Mouse (Mus musculus): ENCODE measurements around the gene Hhatl. TPM values are rescaled to one million over a fixed set of nuclear protein-coding genes. Genes with fewer than 3 reads are reported as not detected.

Hhatl gene
- 1.3 and 1.6 TPM in 2 replicates for polyA plus RNA-seq (2015; fragmentation: Nextera tagmentation; extraction: Ambion mirVana)

DNA sequence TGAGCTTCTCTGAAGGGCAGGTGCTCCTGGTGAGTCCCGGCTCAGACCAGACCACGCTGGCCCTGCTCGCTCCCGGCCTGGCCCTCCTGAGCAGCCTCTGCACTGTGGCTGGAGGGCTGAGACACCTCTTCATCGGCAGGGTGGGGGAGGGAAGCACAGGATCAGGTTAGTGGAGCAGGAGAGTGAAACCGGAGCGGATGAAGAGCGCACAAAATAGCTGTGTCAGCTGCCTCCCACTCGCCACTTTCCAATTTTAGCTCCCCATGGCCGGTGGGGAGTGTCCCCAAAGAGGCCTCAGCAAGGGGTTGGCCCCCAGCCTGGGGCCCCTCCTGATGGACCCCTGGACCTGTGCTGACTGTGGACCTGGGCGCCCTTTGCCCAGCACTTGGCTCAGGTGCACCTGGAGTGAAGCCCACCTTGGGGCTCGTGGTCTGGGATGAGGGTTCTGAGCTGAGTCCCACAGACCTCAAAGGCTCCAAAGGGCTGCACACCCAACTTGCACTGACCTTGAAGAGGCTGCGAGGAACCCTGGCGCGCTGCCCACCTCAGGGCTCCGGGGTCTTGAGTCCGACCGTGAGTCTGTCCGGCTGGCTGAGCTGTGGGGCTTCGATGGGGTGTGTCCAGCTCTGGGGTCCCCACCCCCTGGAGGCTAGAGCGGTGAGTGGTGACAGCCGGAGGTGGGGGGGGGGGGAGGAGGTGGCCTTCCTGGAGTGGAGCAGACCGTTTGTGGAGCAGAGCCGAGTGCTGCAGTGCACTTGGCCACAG, at the start of gene Hhatl:
Gene Hhatl, minus strand, starts transcription at position 751 of the 765 bp plus-strand sequence.
- Histone ChIP-seq H3K27me3 (replicated peaks; ENCODE audit: control insufficient read depth, insufficient read depth, low read length) (no peaks in the 10 kb centered on the region), H3K9me3 (ENCODE audit: control insufficient read depth) (no peaks in the 10 kb centered on the region), H3K27ac (ENCODE audit: low read depth, low read length) (no peak within 1 kb of the TSS), H3K36me3 (ENCODE audit: control insufficient read depth, insufficient read depth) (no peaks in the 10 kb centered on the region), H3K4me2 (replicated peaks; ENCODE audit: low read depth) (no peak within 1 kb of the TSS), H3K4me1 (replicated peaks; ENCODE audit: control insufficient read depth, insufficient read depth, low read length) (no peaks in the 10 kb centered on the region), H3K4me3 (ENCODE audit: low read depth, low read length) (no peak within 1 kb of the TSS), H3K9ac (ENCODE audit: low read depth, low read length) (no peak within 1 kb of the TSS)
- TF ChIP-seq CTCF (IDR thresholded peaks at IDR 0.05; ENCODE audit: low read depth) = no peak
- WGBS = 53% methylated on average over 24 of the region's 24 CpGs
- no peak for ATAC-seq

DNA sequence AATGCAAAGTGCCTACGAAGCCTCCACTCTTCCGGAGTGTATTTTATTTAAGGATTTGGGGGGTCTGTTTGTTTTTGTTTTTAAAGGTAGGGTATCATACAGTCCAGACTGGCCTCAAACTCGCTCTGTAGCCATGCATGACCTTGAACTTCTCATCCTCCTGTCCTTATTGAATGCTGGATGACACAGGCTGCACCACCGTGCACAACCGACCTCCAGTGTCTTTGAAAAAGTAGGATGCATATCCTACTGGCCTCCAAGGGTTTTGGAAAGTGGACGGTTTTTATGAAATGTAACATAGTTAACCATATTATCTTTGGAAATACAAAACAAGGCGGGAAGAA, 47.3 kb upstream of the Hhatl start:
- 34% methylated on average over 7 of the region's 7 CpGs for WGBS

DNA sequence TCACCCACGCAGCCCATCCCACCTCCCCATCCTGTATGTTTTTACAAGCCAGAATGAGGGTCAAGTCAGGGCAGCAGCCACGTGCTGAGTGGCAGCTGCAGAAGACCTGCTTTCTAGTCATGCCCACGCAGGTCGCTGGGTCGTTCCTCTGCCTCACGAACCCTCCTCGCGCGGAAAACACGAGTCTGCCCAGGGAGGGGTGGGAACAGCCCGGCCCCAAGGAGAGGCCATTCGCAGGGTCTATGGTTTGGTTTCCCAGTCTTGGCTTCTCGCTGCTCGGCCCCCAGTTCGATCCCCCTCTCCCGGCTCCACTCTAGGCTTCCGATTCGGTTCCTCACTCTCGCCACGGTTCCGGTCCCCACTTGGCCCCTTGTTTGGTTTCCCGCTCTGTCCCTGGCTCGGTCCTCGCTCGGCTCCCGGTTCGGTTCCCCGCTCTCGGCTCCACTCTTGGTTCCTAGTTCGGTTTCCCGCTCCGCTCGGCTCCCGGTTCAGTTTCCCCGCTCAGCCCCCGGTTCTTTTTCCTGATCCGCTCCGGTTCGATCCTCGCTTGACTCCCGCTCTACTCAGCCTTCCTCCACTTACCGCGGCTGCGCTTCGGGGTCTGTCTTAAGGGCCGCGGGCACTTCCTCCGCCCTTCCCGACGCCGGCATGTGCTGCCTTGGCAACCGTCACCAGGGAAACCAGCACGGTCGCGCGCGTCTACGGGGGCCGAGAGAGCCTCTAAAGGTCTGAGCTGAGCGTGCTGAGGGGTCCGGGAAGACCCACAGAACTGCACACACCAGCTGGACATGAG, 46.7 kb upstream of the Hhatl start, which contains the start of gene Ccdc13:
Gene Ccdc13, minus strand, starts transcription at position 633 of the 793 bp plus-strand sequence.
- 7% methylated on average over 61 of the region's 61 CpGs for WGBS
- Histone ChIP-seq H3K4me1 (replicated peaks; ENCODE audit: control insufficient read depth, insufficient read depth, low read length) (0 out of 2 replicates have a peak, but pooled peaks cover 3% of the 10 kb centered on the region), H3K9ac (ENCODE audit: low read depth, low read length) (peak within 1 kb of the TSS; percentile 32; the same call in 1 of the 2 replicates), H3K9me3 (ENCODE audit: control insufficient read depth) (no peaks in the 10 kb centered on the region), H3K36me3 (ENCODE audit: control insufficient read depth, insufficient read depth) (no peaks in the 10 kb centered on the region), H3K27me3 (replicated peaks; ENCODE audit: control insufficient read depth, insufficient read depth, low read length) (peaks cover 11% of the 10 kb centered on the region; the same call in 1 of the 2 replicates), H3K27ac (ENCODE audit: low read depth, low read length) (no peak within 1 kb of the TSS), H3K4me3 (ENCODE audit: low read depth, low read length) (peak within 1 kb of the TSS; percentile 40), H3K4me2 (replicated peaks; ENCODE audit: low read depth) (peak within 1 kb of the TSS; percentile 70)
- no peak for TF ChIP-seq CTCF (IDR thresholded peaks at IDR 0.05; ENCODE audit: low read depth)
- ATAC-seq = peak; percentile 55; the same call in 1 of the 2 replicates

More for the DNA sequence above, 47.3 kb upstream of the Hhatl start:
- no peaks in the 10 kb centered on the region for H3K9me3 ChIP-seq (ENCODE audit: control insufficient read depth)
- H3K36me3 ChIP-seq (ENCODE audit: control insufficient read depth, insufficient read depth) = no peaks in the 10 kb centered on the region
- peaks cover 11% of the 10 kb centered on the region; the same call in 1 of the 2 replicates for H3K27me3 ChIP-seq (replicated peaks; ENCODE audit: control insufficient read depth, insufficient read depth, low read length)
- H3K4me1 ChIP-seq (replicated peaks; ENCODE audit: control insufficient read depth, insufficient read depth, low read length) = 0 out of 2 replicates have a peak, but pooled peaks cover 3% of the 10 kb centered on the region
- H3K4me3 ChIP-seq (ENCODE audit: low read depth, low read length) = peak overlapping the region; percentile 40
- H3K4me2 ChIP-seq (replicated peaks; ENCODE audit: low read depth) = peak overlapping the region; percentile 70
- no peak overlapping the region for H3K27ac ChIP-seq (ENCODE audit: low read depth, low read length)
- ATAC-seq = peak; percentile 42; the same call in 1 of the 2 replicates
- no peak overlapping the region for H3K9ac ChIP-seq (ENCODE audit: low read depth, low read length)
- no peak for TF ChIP-seq CTCF (IDR thresholded peaks at IDR 0.05; ENCODE audit: low read depth)

DNA sequence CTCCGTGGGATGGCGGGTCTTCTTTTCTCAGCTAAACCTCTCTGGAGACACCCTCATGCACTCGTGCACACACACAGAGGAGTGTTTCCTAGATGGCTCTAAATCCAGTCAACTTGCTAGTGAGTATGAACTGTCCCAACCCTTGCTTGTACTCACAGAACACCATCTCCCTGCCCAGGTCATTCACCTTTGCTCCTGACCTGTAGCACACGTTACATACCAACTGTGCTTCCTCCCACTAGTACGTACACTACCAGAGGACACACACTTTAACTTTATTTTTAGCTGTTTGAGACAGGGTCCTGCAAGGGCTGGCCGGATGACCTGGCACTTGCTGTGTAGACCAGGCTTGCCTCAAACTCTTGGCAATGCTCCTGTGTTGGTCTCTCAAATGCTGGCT, 45.7 kb upstream of the Hhatl start:
- ATAC-seq = no peak
- no peak for TF ChIP-seq CTCF (IDR thresholded peaks at IDR 0.05; ENCODE audit: low read depth)
- no peaks in the 10 kb centered on the region for H3K36me3 ChIP-seq (ENCODE audit: control insufficient read depth, insufficient read depth)

DNA sequence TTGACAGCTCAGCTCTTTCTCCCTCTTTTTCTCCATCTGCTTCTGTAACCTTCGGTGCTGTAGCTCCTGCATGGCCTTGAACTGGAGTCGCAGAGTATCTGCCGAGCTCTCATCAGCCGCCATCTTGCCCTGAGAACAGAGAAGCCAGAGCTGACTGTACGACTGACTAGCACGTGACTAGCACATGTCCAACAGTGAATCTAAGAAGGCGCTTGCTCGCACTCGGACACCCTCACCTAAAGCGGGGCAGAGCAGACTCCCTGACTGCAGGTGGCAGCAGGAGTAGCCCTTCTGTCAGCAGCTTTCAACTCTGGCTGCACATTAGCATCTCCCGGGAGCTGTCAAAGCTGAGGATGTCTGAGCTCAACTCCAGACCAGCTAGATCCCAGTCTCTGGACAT, 41.5 kb upstream of the Hhatl start:
- no peak overlapping the region for H3K9ac ChIP-seq (ENCODE audit: low read depth, low read length)
- H3K9me3 ChIP-seq (ENCODE audit: control insufficient read depth) = no peaks in the 10 kb centered on the region
- WGBS = 83% methylated on average over 11 of the region's 11 CpGs
- H3K36me3 ChIP-seq (ENCODE audit: control insufficient read depth, insufficient read depth) = no peaks in the 10 kb centered on the region
- no peak overlapping the region for H3K27ac ChIP-seq (ENCODE audit: low read depth, low read length)
- no peak for TF ChIP-seq CTCF (IDR thresholded peaks at IDR 0.05; ENCODE audit: low read depth)
- H3K4me1 ChIP-seq (replicated peaks; ENCODE audit: control insufficient read depth, insufficient read depth, low read length) = no peaks in the 10 kb centered on the region
- H3K27me3 ChIP-seq (replicated peaks; ENCODE audit: control insufficient read depth, insufficient read depth, low read length) = peaks cover 4% of the 10 kb centered on the region; the same call in 1 of the 2 replicates
- no peak for ATAC-seq
- H3K4me3 ChIP-seq (ENCODE audit: low read depth, low read length) = no peak overlapping the region
- no peak overlapping the region for H3K4me2 ChIP-seq (replicated peaks; ENCODE audit: low read depth)

More for the DNA sequence above, 45.7 kb upstream of the Hhatl start:
- Histone ChIP-seq H3K4me2 (replicated peaks; ENCODE audit: low read depth) (no peak overlapping the region), H3K9me3 (ENCODE audit: control insufficient read depth) (no peaks in the 10 kb centered on the region), H3K9ac (ENCODE audit: low read depth, low read length) (no peak overlapping the region), H3K4me1 (replicated peaks; ENCODE audit: control insufficient read depth, insufficient read depth, low read length) (0 out of 2 replicates have a peak, but pooled peaks cover 3% of the 10 kb centered on the region), H3K27ac (ENCODE audit: low read depth, low read length) (no peak overlapping the region), H3K27me3 (replicated peaks; ENCODE audit: control insufficient read depth, insufficient read depth, low read length) (peaks cover 11% of the 10 kb centered on the region; the same call in 1 of the 2 replicates), H3K4me3 (ENCODE audit: low read depth, low read length) (no peak overlapping the region)
- 86% methylated on average over 6 of the region's 6 CpGs for WGBS

DNA sequence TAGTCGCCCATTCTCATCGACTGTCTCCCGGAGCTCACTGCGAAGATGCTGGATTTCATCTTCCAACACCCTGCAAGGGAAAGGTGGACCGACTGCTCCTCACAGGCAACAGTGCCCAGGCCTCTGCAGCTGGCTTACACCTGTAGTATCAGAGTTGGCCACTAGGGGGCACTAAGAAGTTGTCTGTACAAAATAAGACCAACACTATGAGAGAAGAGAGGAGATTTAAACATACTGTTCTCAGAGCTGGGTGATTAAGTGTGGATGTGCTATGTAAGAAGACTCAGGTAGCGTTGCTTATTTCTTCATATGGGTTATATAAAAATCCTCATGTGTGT, 38.6 kb upstream of the Hhatl start:
- H3K4me3 ChIP-seq (ENCODE audit: low read depth, low read length) = no peak overlapping the region
- H3K36me3 ChIP-seq (ENCODE audit: control insufficient read depth, insufficient read depth) = no peaks in the 10 kb centered on the region
- no peaks in the 10 kb centered on the region for H3K27me3 ChIP-seq (replicated peaks; ENCODE audit: control insufficient read depth, insufficient read depth, low read length)
- H3K4me1 ChIP-seq (replicated peaks; ENCODE audit: control insufficient read depth, insufficient read depth, low read length) = no peaks in the 10 kb centered on the region
- no peaks in the 10 kb centered on the region for H3K9me3 ChIP-seq (ENCODE audit: control insufficient read depth)
- H3K4me2 ChIP-seq (replicated peaks; ENCODE audit: low read depth) = no peak overlapping the region
- ATAC-seq = no peak
- no peak overlapping the region for H3K9ac ChIP-seq (ENCODE audit: low read depth, low read length)
- H3K27ac ChIP-seq (ENCODE audit: low read depth, low read length) = no peak overlapping the region
- TF ChIP-seq CTCF (IDR thresholded peaks at IDR 0.05; ENCODE audit: low read depth) = peak; percentile 86
- WGBS = 18% methylated on average over 6 of the region's 6 CpGs
